Mouse (Mus musculus): Measurements from ENCODE around the gene 4931422A03Rik. TPM values are rescaled to one million over a fixed set of nuclear protein-coding genes. Genes with fewer than 3 reads are reported as not detected.
A peak's percentile ranks its signal among the peaks of the same experiment; 100 is the strongest.

Gene 4931422A03Rik
- polyA plus RNA-seq, 1 experiment from 2014 or later = 0.80 TPM

GRCm38 (mm10) chr2:104042766-104043165 lies 14.6 kb upstream of the 4931422A03Rik start:
- H3K9ac ChIP-seq (ENCODE audit: low read length) = no peak overlapping the region
- H3K4me3 ChIP-seq (ENCODE audit: low read depth, low read length) = no peak overlapping the region

DNA sequence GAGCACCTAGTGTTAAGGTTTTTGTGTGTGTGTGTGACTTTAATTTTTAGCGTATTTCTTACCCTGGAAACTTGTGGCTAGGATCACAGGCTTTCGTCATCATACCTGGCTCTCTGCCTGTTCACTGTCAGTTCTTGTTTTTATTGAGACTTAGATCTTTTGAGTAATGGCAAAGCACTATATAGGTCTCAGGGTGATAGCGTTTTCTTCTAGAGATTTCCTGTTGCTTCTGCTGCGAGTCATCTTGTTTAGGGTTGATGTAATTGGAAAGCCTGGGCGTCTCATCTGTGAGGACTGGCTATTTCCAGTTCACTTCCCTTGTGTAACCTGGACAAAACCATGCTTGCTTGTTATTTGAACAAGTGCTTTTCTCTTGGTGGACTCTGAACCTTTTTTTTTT lies 13.5 kb upstream of the 4931422A03Rik start:
- DNase-seq (ENCODE audit: low spot score) (no peak), ATAC-seq (ENCODE audit: low FRiP score, low TSS enrichment) (peak; percentile 83)
- Histone ChIP-seq H3K4me1 (replicated peaks; ENCODE audit: control insufficient read depth, insufficient read depth) (no peaks in the 10 kb centered on the region), H3K27me3 (ENCODE audit: control insufficient read depth, insufficient read depth, low read length) (no peaks in the 10 kb centered on the region), H3K27ac (replicated peaks) (no peak overlapping the region), H3K4me3 (ENCODE audit: low read depth, low read length) (no peak overlapping the region), H3K9ac (ENCODE audit: low read length) (no peak overlapping the region), H3K36me3 (ENCODE audit: control insufficient read depth, insufficient read depth, low read length) (peaks cover 9% of the 10 kb centered on the region; the same call in 1 of the 2 replicates), H3K4me2 (replicated peaks; ENCODE audit: low read depth) (no peak overlapping the region), H3K9me3 (ENCODE audit: control insufficient read depth, low read length) (no peaks in the 10 kb centered on the region)
- 30% methylated on average over 5 of the region's 5 CpGs for WGBS
- TF ChIP-seq EP300 (optimal IDR thresholded peaks at IDR 0.05) (no peak), CTCF (IDR thresholded peaks at IDR 0.05; ENCODE audit: low read depth) (no peak)

More at GRCm38 (mm10) chr2:104042766-104043165, 14.6 kb upstream of the 4931422A03Rik start:
- Histone ChIP-seq H3K4me2 (replicated peaks; ENCODE audit: low read depth) (no peak overlapping the region), H3K4me1 (replicated peaks; ENCODE audit: control insufficient read depth, insufficient read depth) (no peaks in the 10 kb centered on the region), H3K36me3 (ENCODE audit: control insufficient read depth, insufficient read depth, low read length) (peaks cover 9% of the 10 kb centered on the region; the same call in 1 of the 2 replicates), H3K9me3 (ENCODE audit: control insufficient read depth, low read length) (no peaks in the 10 kb centered on the region), H3K27me3 (ENCODE audit: control insufficient read depth, insufficient read depth, low read length) (no peaks in the 10 kb centered on the region), H3K27ac (replicated peaks) (no peak overlapping the region)
- TF ChIP-seq CTCF (IDR thresholded peaks at IDR 0.05; ENCODE audit: low read depth) (no peak), EP300 (optimal IDR thresholded peaks at IDR 0.05) (no peak)
- ATAC-seq (ENCODE audit: low FRiP score, low TSS enrichment) (no peak), DNase-seq (ENCODE audit: low spot score) (no peak)
- 90% methylated on average over 15 of the region's 15 CpGs for WGBS

DNA sequence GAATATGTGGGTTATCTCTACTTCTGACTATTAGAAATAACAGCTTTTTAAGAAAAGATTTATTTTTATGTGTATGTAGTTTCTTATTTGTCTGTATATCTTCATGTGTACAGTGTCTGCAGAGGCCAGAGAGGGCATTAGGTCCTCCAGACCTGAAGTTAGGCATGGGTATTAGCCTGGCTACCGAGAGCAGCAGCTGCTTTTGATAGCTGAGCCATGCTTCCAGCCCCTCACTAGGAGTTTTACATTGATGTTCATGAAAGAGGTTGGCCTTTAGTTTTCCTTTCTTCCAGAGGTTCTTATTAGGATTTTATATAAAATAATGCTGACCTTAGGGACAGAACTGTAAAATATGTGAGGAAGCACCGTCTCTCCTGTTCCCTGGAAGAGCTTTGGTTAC lies 10.1 kb upstream of the 4931422A03Rik start:
- WGBS = 72% methylated on average over 2 of the region's 2 CpGs
- Histone ChIP-seq H3K36me3 (ENCODE audit: control insufficient read depth, insufficient read depth, low read length) (peaks cover 4% of the 10 kb centered on the region; the same call in 1 of the 2 replicates), H3K4me2 (replicated peaks; ENCODE audit: low read depth) (no peak overlapping the region), H3K9ac (ENCODE audit: low read length) (no peak overlapping the region), H3K4me1 (replicated peaks; ENCODE audit: control insufficient read depth, insufficient read depth) (no peaks in the 10 kb centered on the region), H3K4me3 (ENCODE audit: low read depth, low read length) (no peak overlapping the region), H3K9me3 (ENCODE audit: control insufficient read depth, low read length) (no peaks in the 10 kb centered on the region), H3K27me3 (ENCODE audit: control insufficient read depth, insufficient read depth, low read length) (no peaks in the 10 kb centered on the region), H3K27ac (replicated peaks) (no peak overlapping the region)
- DNase-seq (ENCODE audit: low spot score) (no peak), ATAC-seq (ENCODE audit: low FRiP score, low TSS enrichment) (no peak)
- TF ChIP-seq CTCF (IDR thresholded peaks at IDR 0.05; ENCODE audit: low read depth) = no peak
- no peak for TF ChIP-seq EP300 (optimal IDR thresholded peaks at IDR 0.05)

DNA sequence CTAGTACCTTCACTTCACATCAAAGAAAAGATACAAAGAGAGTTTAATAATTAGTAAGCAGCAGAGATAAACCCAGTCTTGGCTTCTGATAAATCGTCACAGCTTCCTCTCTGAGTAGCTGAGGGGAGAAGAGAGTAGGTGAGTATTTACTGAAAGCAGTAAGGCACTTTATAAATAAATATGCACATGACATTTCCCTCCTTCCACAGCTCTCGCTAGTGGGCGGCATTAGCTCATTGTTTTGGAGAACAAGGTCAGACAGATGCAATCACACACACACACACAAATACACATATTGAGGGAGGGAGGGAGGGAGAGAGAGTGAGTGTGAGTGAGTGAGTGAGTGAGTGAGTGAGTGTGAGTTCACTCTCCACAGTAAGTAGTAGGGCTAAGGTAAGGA lies 8.2 kb upstream of the 4931422A03Rik start:
- DNase-seq (ENCODE audit: low spot score) = no peak
- TF ChIP-seq EP300 (optimal IDR thresholded peaks at IDR 0.05) (no peak), CTCF (IDR thresholded peaks at IDR 0.05; ENCODE audit: low read depth) (peak; percentile 18; the same call in 1 of the 2 replicates)
- no peaks in the 10 kb centered on the region for H3K9me3 ChIP-seq (ENCODE audit: control insufficient read depth, low read length)
- H3K4me1 ChIP-seq (replicated peaks; ENCODE audit: control insufficient read depth, insufficient read depth) = no peaks in the 10 kb centered on the region
- ATAC-seq (ENCODE audit: low FRiP score, low TSS enrichment) = 0 out of 2 replicates have a peak, but pooled peaks have one; percentile 54
- H3K4me3 ChIP-seq (ENCODE audit: low read depth, low read length) = no peak overlapping the region
- no peak overlapping the region for H3K9ac ChIP-seq (ENCODE audit: low read length)
- WGBS = 37% methylated on average over 3 of the region's 3 CpGs
- H3K27ac ChIP-seq (replicated peaks) = no peak overlapping the region
- H3K27me3 ChIP-seq (ENCODE audit: control insufficient read depth, insufficient read depth, low read length) = no peaks in the 10 kb centered on the region
- H3K36me3 ChIP-seq (ENCODE audit: control insufficient read depth, insufficient read depth, low read length) = peaks cover 4% of the 10 kb centered on the region; the same call in 1 of the 2 replicates
- H3K4me2 ChIP-seq (replicated peaks; ENCODE audit: low read depth) = no peak overlapping the region

DNA sequence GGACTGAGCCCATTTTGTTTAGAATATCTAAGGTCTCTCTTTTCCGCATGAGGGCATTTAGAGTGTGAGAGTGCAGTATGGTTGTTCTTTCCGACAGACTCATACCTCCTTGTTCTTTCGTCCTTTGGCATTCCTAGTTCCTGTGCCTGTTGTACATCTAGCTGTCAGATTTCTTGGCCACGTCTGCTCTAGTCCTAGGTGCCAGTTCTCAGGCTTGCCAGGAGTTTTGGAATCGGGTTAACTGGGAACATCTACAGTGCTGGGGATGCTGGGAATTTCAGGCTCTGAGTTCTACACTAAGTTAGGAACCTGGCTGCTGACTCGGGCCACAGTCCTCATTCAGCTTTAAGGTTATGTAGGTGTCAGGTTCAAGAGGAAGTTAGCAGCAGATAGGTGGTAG lies 7.4 kb upstream of the 4931422A03Rik start:
- no peak overlapping the region for H3K9ac ChIP-seq (ENCODE audit: low read length)
- no peaks in the 10 kb centered on the region for H3K27me3 ChIP-seq (ENCODE audit: control insufficient read depth, insufficient read depth, low read length)
- H3K9me3 ChIP-seq (ENCODE audit: control insufficient read depth, low read length) = no peaks in the 10 kb centered on the region
- H3K36me3 ChIP-seq (ENCODE audit: control insufficient read depth, insufficient read depth, low read length) = peaks cover 4% of the 10 kb centered on the region; the same call in 1 of the 2 replicates
- 64% methylated on average over 6 of the region's 6 CpGs for WGBS
- no peak overlapping the region for H3K4me2 ChIP-seq (replicated peaks; ENCODE audit: low read depth)
- no peak for TF ChIP-seq EP300 (optimal IDR thresholded peaks at IDR 0.05)
- TF ChIP-seq CTCF (IDR thresholded peaks at IDR 0.05; ENCODE audit: low read depth) = no peak
- H3K27ac ChIP-seq (replicated peaks) = 0 out of 2 replicates have a peak overlapping the region, but pooled peaks have one; percentile 14
- H3K4me1 ChIP-seq (replicated peaks; ENCODE audit: control insufficient read depth, insufficient read depth) = no peaks in the 10 kb centered on the region
- no peak overlapping the region for H3K4me3 ChIP-seq (ENCODE audit: low read depth, low read length)
- no peak for DNase-seq (ENCODE audit: low spot score)
- 0 out of 2 replicates have a peak, but pooled peaks have one; percentile 36 for ATAC-seq (ENCODE audit: low FRiP score, low TSS enrichment)

DNA sequence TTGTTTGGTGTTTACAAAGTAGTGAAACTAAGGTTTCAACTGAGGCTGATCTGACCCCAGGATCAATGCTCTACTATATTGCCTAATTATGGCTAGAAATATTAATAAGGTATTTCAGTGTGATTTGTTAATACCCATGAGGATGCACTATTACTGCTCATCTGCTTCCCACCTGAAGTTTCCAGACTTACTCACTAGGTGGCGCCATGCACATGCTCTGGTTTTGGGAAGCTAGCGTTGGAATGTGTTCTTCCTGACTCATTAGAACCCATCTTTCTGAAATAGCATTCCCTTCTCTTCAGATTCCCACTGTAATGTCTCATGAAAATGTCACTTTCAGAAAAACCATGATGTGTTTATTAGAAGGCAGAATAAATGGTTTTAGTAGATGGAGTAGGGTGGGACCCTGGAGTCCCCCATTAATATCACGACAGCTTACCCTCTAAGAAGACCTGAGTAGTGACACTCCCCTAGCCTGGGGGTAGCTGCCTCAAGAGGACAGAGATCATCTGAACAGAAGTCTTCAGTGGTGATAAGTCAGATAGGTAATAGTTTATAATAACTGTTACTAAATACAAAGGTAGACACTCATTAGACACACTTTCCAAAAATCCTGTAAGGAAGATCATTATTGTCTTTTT lies 6.8 kb upstream of the 4931422A03Rik start:
- Histone ChIP-seq H3K9ac (ENCODE audit: low read length) (no peak overlapping the region), H3K27ac (replicated peaks) (no peak overlapping the region), H3K36me3 (ENCODE audit: control insufficient read depth, insufficient read depth, low read length) (no peaks in the 10 kb centered on the region; the same call in 1 of the 2 replicates), H3K4me2 (replicated peaks; ENCODE audit: low read depth) (no peak overlapping the region), H3K4me3 (ENCODE audit: low read depth, low read length) (no peak overlapping the region), H3K9me3 (ENCODE audit: control insufficient read depth, low read length) (no peaks in the 10 kb centered on the region), H3K4me1 (replicated peaks; ENCODE audit: control insufficient read depth, insufficient read depth) (no peaks in the 10 kb centered on the region), H3K27me3 (ENCODE audit: control insufficient read depth, insufficient read depth, low read length) (no peaks in the 10 kb centered on the region)
- 32% methylated on average over 3 of the region's 3 CpGs for WGBS
- peak; percentile 59 for DNase-seq (ENCODE audit: low spot score)
- ATAC-seq (ENCODE audit: low FRiP score, low TSS enrichment) = peak; percentile 63; the same call in 1 of the 2 replicates
- peak; percentile 98 for TF ChIP-seq CTCF (IDR thresholded peaks at IDR 0.05; ENCODE audit: low read depth)
- TF ChIP-seq EP300 (optimal IDR thresholded peaks at IDR 0.05) = no peak
